Mouse (Mus musculus) cerebellum, adult 9-11 months (tissue): Measurements from ENCODE around the gene Pithd1.

Experiments used
- DNase-seq: peaks from one replicate; pipeline ENCODE4 v3.0.0; 2022

The Pithd1 gene

DNA sequence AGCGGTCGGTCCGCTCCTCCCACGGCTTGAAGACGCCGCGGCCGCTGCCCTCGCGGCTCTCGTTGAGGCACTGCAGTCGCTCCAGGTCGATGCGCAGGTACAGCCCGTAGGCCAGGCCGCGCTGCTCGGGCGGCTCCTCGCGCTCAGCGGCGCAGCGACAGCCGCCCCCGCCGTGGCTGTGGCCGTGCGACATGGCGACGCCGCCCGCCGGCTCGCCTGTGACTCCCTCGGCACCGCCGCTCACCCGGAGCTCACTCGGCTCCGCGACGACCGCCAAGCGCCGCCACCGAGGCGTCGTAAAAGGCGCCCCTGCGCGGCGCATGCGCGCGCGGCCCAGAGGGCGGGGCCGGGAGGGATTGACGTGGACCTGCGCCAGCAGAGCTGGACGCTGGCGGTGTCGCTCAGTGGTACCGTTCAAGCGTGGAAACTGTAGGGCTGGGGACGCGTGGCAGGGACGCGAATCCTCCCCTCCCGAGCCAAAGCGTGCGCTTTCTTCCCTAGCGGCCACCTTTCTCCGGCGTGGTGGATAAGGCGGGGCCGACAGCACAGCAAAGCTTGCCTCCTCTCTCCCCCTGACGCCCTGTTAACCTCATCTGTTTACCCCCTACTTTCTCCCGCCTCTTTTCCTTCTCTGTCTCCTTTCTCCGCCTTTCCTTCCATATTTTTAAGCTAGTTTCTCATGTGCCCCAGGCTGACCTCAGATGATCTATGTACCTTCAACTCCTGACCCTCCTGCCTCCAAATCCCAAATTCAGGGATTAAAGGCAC lies at the start of gene Pithd1:
TSS of gene Pithd1 (minus strand) at position 322 of the 768 bp plus-strand sequence.
- DNase-seq = peak; percentile 94

DNA sequence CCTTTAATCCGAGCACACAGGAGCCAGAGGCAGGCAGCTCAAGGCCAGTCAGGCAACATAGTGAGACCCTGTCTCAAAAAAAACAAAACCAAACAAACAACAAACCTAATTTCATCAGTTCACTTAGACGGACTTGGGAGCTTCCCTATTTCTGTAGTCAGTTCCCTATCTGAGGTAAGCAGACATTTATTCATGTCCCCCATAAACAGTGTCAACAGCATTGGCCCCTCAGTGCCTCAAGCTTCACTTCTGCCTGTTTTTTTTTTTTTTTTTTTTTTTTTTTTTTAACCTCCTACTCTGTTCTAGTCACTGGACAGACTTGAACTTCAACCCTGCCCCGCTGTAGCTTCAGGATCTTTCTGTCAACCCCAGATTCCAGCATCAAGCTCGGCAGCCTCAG lies 48.0 kb upstream of the Pithd1 start:
- no peak for DNase-seq

DNA sequence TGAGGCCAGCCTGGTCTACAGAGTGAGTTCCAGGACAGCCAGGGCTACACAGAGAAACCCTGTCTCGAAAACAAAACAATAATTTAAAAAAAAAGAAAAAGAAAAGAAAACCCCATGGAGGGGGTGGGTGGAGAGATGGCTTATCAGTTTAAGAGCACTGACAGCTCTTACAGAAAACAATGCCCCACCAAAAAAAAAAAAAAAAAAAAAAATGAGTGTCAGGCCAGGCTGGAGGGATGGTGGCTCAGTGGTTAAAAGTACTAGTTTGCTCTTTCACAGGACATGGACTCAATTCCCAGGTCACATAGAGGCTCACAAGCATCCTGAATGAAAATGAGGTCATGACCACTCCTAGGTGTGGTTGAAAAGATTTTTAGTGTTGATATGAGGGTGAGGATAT lies 46.2 kb upstream of the Pithd1 start:
- DNase-seq = no peak

DNA sequence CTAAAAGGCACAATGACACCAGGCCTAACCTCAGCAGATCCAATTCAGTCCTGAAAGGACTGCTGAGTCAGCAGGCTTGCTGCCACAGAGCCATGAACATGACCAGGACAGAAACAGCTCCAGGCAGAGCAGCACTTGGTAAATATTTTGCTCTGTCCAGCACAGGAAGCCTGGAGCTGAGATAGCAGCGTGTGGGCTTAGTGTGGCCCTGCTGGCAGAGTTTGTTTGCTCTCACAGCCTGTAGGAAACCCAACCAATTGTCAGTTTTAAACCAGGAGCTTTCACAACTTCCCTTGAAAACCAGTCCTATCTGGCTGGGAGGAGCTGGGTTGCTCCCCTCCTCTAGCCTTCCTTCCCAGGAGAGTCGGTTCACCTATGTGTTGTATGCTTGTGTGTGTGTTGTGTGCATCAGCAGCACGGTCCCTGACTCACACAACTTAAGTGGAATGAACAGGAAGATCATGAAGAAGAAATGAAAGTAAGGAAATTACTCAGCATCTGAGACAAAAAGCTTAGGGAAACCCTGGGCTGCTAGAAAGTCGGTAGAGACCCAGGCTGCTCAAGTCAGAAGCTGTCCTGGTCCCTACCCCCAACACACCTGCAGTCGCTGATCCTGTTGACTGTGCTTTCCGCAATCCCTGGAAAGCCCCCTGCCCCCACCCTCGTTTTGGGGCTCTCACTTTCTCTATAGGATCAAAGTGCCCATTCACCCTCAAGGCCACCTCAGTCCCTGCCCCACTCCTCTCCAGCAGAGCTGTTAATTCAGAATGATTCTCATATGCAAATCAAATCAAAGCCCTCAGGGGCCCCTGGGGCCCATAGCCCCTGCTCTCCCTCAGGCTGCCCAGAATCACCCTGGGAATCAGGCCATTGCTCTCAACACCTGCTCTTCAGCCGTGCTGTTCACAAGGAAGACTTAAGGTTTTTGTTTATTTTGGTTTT lies 44.2 kb upstream of the Pithd1 start:
- no peak for DNase-seq

DNA sequence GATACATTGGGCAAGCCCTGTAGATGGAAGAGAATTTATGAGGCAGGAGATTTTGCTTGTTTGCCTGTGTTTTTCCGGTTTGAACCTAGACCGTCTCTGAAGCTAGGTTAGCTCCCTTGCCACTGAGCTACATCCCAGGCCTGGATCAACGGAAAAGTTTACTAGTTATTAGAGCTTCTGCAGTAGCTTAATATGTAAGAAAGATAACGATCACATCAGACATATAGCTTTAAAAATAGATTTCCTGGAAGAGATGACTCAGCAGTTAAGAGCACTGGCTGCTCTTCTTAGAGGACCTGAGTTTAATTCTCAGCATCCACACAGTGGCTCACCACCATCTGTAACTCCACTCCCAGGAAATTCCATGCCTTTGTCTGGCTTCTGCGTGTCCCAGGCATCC lies 41.6 kb upstream of the Pithd1 start:
- DNase-seq = no peak

DNA sequence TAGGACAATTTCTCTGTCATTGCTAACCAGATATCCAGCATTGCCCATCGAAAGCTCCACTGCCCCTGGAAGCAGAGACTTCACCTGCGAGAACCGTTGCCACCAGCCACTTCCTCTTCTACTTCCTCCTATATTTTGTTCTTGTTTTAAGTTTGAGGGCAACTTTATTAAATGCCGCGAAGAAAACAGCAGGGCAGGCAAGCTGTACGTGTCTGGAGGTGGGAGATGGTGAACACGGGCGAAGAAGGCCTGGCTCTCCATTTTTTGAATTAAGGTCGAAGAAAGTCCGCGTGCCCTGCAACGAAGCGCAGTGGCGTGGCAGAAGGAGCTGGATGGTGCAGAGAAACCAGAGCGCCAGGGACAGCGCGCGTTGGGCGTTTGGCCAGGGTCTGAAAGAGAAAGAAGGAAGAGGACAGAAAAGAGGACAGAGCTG lies 41.1 kb upstream of the Pithd1 start:
- no peak for DNase-seq

DNA sequence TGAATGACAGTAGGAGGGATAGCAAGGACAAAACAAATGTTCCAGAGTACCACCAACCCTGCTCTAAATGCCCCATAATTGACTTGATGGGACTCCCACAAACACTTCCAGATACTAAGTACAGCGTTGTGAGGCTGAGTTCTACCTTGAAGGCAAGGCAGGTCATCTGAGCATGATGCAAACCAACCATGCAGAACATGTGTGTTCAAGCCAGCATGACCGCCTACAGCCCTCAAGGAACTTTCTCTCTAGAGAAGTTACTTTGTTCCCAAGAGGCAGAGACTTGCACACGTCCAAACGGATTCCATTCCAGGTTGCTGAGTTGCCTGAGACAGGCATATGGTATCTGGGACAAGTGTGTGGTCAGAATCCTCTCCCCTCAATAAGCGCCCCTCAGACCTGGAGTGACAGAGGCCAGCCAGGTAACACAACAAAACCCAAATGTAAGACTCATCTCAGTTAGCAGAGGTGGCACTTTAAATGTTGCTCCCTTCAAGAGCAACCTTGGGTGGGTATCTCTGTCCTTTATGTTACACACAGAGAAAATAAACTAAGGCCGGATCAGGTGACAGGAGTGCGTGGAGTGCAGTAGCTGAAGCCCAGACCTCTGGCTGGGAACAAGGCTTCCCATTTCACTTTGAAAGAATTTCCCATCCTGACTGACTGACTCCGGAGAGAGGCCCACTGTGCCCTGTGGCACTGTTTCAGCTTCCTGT lies 40.5 kb upstream of the Pithd1 start:
- DNase-seq = no peak

DNA sequence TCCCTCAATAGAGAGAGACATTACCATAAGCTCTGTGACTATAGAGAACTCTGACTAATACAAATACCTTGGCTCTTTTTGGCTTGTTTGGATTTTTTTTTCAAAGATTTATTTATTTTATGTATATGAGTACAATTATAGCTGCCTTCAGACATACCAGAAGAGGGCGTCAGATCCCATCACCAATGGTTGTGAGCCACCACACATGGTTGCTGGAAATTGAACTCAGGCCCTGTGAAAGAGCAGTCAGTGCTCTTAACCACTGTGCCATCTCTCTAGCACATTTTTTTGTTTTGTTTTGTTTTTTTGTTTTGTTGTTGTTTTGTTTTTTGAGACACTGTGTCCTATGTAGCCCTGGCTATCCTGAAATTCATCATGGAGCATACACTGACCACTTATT lies 38.3 kb upstream of the Pithd1 start:
- no peak for DNase-seq

DNA sequence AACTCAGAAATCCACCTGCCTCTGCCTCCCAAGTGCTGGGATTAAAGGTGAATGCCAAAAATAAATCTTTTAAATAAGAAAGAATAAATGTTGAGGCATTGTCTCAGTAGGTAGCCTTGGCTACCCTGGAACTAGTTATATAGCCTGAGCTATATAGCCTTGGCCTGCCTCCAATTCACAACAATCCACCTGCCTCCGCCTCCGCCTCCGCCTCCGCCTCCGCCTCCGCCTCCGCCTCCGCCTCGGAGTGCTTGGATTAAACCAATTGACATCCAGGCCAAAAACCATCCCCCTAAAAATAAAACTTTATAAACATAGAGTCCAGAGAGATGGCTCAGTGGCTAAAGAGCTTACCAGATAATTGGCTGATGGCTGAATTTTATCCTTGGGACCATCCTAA lies 35.9 kb upstream of the Pithd1 start:
- peak; percentile 24 for DNase-seq

DNA sequence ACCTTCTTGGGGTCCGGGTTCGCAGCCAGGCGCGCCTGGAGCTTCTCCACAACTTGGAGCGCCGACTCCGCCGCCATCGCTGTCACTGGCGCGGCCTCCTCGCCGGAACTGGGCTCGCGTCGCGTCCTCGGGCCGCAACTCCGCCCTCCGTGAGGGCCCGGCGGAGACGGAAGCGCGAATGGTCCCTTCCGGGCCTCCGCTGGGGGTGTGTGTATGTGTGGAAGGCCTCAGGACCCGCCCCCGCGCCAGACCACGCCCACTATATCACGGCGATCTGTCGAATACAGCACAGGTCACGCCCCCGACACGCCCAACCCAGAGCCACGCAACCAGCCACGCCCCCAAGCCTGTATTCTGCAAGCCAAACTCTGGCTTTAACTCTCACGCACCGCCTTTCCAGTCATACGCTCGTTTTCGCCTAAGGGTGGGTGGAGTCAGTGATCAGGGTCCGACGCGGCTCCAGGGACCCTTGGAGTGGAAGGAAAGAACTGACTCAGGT lies 34.5 kb upstream of the Pithd1 start, which contains the start of gene Eloa:
TSS of gene Eloa (minus strand) at position 215 of the 499 bp plus-strand sequence.
- peak; percentile 98 for DNase-seq

DNA sequence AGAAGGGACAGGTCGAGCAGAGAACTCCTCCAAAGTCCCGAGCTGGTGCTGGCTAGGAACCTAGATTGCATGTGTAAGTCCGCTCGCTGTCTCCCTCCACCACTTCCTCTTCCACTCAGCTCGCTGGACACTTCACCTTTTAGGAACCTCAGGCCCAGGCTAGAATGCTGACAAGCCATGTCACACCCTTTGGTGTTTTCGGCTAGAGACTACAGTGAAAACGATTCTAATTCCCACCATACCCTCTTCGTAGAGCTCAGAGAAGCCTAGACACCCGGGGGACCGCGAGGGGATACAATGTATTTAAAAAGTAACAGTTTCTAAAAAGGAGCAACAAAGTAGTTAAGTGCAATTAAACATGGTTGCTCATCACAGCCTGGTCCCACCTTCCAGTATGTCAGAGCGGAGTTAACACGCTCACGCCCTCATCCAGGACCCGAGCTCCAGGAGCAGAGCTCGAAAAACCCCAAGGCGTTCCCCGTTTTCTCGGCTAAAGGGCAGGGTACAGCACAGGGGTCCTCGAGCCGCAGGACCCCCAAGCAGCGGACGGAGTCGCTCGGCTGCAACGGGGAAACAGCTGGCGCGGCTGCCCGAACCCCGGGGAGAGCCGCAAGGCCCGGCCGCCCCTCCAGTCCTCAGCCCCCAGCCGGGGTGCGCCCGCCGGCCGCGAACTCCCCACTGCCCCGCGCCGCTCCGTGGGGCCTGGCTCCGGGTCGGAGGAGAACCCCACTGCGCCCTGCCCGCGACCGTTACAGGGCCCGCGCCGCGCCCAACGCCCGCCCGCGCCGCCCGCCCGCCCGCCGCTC lies 33.9 kb upstream of the Pithd1 start:
- peak; percentile 9 for DNase-seq

DNA sequence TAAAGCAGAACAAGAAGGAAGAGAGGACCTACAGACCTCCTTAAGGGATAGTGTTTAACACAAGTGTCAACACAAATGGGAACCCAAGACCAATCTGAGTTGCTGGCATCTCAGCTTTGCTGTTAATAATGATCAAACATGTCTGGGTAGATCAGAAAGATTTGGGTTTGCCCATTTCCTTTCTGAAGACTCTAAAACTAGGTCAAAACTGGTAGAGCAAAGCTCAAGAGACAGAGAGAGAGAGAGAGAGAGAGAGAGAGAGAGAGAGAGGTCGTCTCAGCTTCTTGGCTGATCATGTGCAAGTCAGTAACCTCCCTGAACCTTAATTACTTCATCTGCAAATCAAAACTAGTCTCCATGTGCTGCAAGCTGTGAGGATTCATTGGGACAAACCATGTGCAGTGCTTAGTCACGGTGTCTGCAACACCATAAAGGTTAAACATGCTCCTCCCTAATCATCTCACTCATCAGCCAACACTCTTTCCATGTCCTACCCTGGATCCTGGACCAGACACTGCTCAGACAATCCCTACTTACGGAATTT lies 29.1 kb upstream of the Pithd1 start:
- DNase-seq = no peak

DNA sequence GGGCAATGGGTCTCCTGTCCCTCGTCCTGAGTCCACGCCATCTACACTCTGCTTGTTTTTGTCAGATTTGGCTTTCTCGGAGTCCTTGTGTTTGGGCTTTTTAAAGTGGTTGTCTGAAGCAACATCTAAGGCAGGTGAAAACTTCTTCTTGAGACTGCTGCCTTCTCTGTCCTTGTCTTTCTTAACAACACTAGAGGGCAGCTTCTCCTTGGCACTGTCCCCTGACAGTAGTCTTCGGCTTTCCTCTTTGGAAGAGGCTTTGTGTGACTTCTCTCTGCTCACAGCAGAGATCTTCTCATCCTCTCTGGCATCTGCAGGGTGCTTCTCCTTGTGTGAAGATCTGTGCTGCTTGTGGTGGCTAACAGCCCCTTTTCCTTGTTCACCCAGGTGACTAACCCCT lies 23.5 kb upstream of the Pithd1 start:
- no peak for DNase-seq

DNA sequence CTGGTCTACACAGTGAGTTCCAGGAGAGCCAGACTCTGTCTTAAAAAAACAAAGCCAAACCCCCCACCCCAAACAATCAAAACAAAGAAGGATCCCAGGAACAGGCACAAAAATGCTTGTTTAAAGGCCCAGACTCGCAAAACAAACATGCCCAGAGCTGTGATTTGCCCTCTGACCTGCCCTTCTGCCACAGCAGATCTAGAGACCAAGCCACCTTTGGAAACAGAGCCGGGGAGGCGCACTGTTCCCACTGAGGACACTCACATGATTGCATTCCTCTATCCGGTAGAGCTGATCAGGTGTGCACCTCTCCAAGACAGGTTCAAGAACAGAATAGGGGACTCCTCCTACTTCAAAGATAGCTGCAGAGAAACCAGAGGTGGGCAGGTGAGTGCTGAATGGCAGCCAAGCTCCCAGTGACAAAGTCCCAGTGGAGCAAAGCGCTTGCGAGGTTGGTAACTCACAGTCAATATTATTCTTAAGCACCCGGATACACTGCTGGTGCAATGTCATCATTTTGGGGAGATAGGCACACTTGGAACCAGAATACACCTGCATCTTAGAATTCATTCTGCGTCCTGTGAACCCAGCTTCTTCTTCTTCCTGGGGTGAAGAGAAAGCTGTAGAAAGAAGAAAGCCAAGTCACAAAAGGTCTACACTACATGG lies 21.9 kb upstream of the Pithd1 start:
- no peak for DNase-seq

DNA sequence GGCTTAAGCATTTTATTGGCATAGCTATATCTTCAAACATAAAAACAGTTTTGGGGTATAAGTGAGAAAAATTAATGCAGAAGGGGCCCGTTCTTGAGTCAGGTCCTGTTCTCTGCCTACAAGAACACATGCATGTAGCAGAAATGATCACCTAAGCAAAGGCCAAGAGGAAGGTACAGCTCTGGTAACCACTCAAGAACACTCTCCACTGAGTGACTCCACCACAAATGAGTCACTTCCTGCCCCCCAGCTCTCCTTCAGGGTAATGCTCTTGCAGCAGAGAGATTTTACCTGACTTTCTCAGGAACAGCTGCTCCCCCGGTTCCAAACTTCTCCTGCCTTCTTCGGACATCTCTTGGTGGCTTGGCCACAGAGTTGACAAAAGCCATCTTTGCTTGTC lies 19.8 kb upstream of the Pithd1 start:
- DNase-seq = no peak

DNA sequence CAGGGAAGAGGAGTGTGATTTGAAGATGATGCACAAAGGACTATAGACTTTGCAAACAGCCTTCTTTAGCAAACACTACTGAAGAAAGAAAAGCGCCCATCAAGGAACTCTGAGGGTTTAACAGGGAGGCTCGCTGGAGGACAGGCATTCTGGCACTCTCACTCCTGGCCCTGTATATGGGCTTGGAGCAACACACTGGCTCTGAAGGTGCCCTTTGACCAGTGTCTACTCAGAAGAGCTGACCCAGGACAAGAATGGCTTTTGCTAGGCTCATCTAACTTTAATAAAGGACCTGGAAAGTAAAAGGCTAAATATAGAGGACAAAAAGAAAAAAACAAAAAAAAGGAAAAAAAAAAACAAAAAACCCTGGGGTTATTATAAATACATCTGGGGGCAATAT lies 17.9 kb upstream of the Pithd1 start:
- DNase-seq = no peak

DNA sequence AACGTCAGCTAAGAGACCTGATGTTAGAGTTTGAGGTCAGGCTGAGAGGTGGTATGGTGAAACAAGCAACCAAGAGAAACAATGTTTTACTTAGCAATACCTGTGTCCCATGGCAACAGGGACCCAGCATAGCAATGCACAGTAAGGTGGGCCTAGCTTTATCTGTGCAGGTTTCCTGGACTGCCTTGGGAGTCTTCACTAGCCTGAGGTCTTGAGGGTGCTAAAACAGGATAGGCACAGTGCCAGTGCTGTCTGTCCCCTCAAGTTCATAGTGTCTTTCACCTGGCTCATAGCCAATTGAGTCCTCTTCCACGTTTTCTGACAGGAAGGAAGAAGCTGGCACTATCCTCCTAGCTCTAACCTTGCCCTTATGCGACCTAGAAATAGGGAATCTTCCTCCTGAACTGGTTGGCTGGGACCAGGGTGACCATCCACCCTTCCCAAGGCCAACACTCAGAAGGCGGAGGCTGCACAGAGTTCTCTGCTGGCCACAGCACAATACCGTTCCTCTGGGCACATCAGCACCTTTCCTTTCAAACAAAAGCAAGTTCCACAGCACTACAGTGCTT lies 17.1 kb upstream of the Pithd1 start:
- no peak for DNase-seq

DNA sequence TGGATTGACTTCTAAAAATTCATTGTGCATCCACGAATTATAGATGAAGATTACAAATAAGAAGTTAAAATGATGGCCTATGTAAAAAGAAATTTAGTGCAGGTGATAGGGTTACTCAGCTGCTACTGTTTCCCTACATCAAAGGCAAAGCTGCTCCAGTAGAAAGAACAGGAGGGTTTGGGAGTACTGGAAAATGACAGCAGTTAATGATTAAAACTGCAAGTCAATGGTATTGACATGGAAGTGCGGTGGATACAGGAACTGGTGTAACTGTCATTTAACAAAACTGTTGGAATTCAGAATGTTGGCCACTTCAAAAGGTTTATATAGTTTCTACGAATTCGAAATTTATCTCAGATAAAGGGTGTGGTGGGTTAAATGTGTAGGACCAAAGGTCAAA lies 8.1 kb upstream of the Pithd1 start:
- DNase-seq = no peak

DNA sequence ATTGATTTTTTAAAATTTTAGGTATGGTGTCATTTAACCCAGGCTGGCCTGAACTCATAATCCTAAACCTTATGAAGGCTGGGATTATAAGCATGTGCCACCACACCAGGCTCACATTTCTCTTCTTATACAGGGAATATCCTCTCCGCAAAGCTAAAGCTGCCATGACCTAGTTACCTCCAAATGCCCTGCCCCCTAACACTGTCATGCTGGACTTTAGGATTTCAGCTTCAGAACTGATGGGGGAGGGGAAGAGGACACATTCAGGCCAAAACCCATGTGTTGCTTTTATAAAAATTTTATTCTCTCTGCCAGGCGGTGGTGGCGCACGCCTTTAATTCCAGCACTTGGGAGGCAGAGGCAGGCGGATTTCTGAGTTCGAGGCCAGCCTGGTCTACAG lies 6.9 kb upstream of the Pithd1 start:
- DNase-seq = no peak

DNA sequence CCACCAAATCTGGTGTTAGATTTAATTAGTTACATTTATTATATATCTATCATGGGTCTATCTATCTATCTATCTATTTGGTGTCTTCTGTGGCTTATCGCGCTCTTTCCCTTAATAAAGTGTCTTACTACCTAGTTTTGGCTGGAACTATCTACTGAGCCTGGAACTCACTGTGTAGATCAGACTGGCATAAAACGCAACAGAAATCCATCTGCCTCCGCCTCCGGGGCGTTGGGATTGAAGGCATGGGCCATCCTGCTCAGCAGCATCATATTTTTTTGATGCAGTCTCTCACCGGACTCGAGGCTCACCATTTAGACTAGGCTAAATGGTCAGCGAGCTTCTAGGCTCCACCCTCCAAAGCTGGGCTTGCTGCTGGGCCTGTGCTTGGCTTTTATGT lies 650 bp upstream of the Pithd1 start:
- DNase-seq = peak; percentile 50
